Mouse (Mus musculus) E14TG2a.4 (cell line): ENCODE measurements at regions not wholly inside any gene's neighbourhood (a gene's known extent, or its start where the extent isn't known, plus 50 kb on each side); places are given as distances from the start of the nearest gene placed in this dataset.

Experiments
- H3K27me3 ChIP-seq: 2 replicates; pipeline ENCODE4 v1.6.1; 2014; ENCODE audit warnings: low read length, control low read depth; ENCODE audit not compliant: insufficient read depth
- H3K36me3 ChIP-seq: 2 replicates; pipeline ENCODE4 v1.6.1; 2014; ENCODE audit warnings: low read length, control low read depth; ENCODE audit not compliant: insufficient read depth
- H3K4me1 ChIP-seq: replicated peaks from 2 replicates; pipeline ENCODE4 v1.6.1; 2014; ENCODE audit warnings: low read depth, low read length, control low read depth
- H3K4me3 ChIP-seq: replicated peaks from 2 replicates; pipeline ENCODE4 v1.5.1; 2014; ENCODE audit warnings: mild to moderate bottlenecking, low read length
- H3K9me3 ChIP-seq: 2 replicates; pipeline ENCODE4 v1.6.1; 2014; ENCODE audit warnings: low read length, control low read depth
- CTCF ChIP-seq: conservative IDR thresholded peaks from 2 replicates; pipeline ENCODE4 v1.5.1; 2014; ENCODE audit warnings: low read length
- NANOG ChIP-seq: IDR thresholded peaks from 2 replicates; pipeline ENCODE4 v1.6.1; 2014; ENCODE audit warnings: borderline replicate concordance, low read length, mixed read lengths
- POU5F1 ChIP-seq: IDR thresholded peaks from 2 replicates; pipeline ENCODE4 v1.6.1; 2014; ENCODE audit warnings: low read length, borderline replicate concordance

GRCm38 (mm10) chr14:47795062-47795461, 146.8 kb downstream of the Ktn1 start:
- H3K4me1 ChIP-seq: no peaks in the 10 kb centered on the region
- H3K4me3 ChIP-seq: no peak overlapping the region
- H3K36me3 ChIP-seq: no peaks in the 10 kb centered on the region
- H3K27me3 ChIP-seq: no peaks in the 10 kb centered on the region
- H3K9me3 ChIP-seq: peaks cover 8% of the 10 kb centered on the region
- TF ChIP-seq CTCF (no peak), NANOG (no peak), POU5F1 (no peak)

DNA sequence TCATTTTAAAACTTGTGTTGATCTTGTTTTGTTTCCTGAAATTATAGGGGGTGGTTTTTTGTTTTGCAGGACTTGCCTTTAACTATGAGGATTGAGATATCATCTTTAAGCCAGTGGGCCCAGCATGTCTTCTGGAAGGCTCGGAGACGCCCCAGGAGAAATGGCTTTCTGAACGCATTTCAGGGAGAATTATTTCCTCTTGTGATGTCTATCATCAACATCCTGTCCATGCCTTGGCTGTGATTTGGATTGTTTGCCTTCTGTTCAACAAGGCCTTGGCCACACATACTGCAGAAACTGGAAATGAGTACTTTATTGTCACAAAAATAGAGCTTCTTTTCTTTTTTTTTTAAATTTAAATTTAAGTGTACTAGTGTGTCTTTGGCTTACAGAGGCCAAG, 150.0 kb downstream of the Ktn1 start:
- no peaks in the 10 kb centered on the region for H3K4me1 ChIP-seq
- TF ChIP-seq NANOG (no peak), POU5F1 (no peak), CTCF (no peak)
- H3K27me3 ChIP-seq: no peaks in the 10 kb centered on the region
- 0 out of 2 replicates have a peak, but pooled peaks cover under 1% of the 10 kb centered on the region for H3K9me3 ChIP-seq
- no peaks in the 10 kb centered on the region for H3K36me3 ChIP-seq
- H3K4me3 ChIP-seq: no peak overlapping the region

DNA sequence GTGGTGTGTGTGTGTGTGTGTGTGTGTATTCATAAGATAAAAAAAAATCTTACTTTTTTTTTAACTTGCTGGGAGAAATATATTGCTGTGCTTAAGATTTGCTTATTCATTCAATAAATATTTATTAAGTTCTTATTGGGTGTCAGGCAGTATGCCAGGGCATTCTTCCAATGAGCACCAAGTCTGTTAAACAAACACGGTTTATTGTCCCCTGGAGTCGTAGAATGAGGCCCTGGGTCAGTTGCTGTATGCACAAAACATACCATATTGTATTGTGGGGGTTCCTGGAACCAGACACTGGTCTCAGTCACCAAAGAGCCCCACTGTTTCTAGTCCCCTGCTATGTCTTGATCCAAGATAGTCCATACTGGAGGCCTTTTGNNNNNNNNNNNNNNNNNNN, 151.3 kb downstream of the Ktn1 start:
- no peaks in the 10 kb centered on the region for H3K9me3 ChIP-seq
- no peak overlapping the region for H3K4me3 ChIP-seq
- H3K36me3 ChIP-seq: no peaks in the 10 kb centered on the region
- no peak for TF ChIP-seq NANOG
- no peak for TF ChIP-seq CTCF
- no peaks in the 10 kb centered on the region for H3K27me3 ChIP-seq
- H3K4me1 ChIP-seq: no peaks in the 10 kb centered on the region

DNA sequence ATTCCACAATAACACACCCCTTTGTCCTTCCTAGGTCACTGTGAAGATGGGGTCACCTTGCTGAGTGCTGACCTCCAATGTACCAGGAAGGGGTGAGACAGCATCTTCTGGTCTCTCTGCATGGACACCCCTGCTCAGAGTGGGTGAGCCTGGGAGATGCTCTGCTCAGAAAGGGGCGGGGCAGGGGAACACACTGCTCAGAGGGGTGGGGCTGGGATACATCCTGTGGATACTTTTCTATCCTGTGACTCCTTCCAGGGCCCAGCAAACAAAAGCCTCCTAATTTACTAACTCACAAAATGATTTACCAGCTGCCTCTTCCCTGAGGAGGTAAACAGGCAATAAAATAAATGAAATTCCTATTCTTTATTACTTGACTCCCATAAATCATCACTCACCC, 157.0 kb downstream of the Ktn1 start:
- Histone ChIP-seq H3K36me3 (no peaks in the 10 kb centered on the region), H3K9me3 (no peaks in the 10 kb centered on the region), H3K4me1 (peaks cover 15% of the 10 kb centered on the region), H3K4me3 (no peak overlapping the region), H3K27me3 (no peaks in the 10 kb centered on the region)
- no peak for TF ChIP-seq NANOG
- TF ChIP-seq POU5F1: no peak
- TF ChIP-seq CTCF: no peak

DNA sequence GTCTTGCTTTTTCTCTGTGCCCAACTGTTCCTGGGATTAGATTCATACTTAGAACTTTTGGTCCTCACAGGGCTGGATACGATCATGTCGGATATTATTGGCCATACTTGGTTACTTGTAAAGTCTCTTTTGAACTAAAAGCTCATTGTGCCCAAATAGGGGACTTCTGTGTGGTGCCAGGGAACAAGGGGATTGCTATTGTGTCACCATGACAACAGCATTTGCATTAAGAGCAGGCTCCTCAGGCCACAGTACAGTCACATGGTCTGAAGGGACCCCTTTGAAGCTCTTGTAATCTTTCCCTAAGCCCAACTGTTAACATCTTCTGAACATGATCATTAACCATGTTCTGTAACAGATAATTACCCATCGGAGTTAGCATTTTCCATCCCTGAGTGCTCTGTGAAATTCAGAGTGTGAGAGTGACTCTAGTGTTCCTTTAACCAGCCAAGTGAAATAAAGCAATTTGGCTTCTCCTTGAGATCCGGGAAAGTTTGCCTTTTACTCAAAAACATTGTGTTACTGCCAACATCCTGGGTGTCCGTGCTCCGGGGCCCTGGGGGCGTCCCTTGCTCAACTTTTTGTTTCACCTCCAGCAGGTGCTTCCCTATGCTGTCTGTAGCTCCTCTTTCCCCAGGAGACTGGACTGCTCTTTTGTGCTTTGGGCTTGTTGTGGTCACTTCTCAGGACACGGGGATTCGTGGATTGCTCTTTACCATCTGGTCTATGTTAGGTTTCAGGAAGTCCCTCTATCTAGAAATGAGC, 157.7 kb downstream of the Ktn1 start:
- no peaks in the 10 kb centered on the region for H3K36me3 ChIP-seq
- no peaks in the 10 kb centered on the region for H3K9me3 ChIP-seq
- H3K27me3 ChIP-seq: no peaks in the 10 kb centered on the region
- no peak overlapping the region for H3K4me3 ChIP-seq
- peaks cover 18% of the 10 kb centered on the region for H3K4me1 ChIP-seq
- TF ChIP-seq CTCF: no peak
- no peak for TF ChIP-seq POU5F1
- no peak for TF ChIP-seq NANOG

DNA sequence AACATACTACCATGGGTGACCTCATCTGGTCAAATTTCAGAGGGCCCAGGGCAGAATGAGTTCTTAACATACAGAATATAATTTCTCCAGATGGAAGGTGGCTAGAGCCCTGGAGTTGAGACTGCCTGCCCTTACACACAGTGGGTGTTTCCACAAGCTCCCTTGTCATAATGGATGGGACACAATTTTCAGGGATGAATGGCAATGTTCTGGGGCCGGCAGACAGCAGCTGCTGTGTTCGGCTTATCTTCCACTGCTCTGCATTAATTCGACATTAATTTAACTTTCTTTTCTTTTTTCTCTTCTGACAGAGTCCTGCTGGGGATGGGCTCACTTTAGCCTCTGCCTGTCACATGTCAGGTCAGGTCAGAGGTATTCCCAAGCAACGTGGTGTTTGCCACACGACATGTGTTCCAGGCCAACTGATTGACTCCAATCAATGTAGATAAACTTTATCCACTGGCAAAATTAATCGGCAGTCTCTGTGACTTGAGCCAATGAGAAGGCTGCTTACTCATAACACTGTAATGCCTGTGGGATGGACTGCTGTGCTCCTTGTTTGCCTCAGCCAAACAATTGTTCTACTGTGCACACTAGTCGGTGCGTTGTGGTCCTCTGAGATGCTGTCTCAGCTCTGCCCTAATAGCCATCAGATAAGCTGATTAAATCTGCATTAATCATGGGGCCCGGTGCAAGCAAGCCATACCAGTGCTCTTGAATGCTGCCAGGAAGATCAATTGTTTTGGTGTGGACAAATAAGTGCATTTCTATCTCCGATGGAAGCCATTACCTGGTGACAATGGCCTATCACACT, 160.1 kb downstream of the Ktn1 start:
- no peaks in the 10 kb centered on the region for H3K9me3 ChIP-seq
- H3K4me1 ChIP-seq: peaks cover 21% of the 10 kb centered on the region
- H3K4me3 ChIP-seq: no peak overlapping the region
- TF ChIP-seq NANOG (no peak), CTCF (no peak), POU5F1 (no peak)
- H3K27me3 ChIP-seq: no peaks in the 10 kb centered on the region
- H3K36me3 ChIP-seq: no peaks in the 10 kb centered on the region

GRCm38 (mm10) chr14:47818224-47818623, 170.0 kb downstream of the Ktn1 start:
- no peaks in the 10 kb centered on the region for H3K36me3 ChIP-seq
- no peak overlapping the region for H3K4me3 ChIP-seq
- H3K27me3 ChIP-seq: peaks cover 4% of the 10 kb centered on the region
- TF ChIP-seq CTCF (no peak), NANOG (no peak), POU5F1 (no peak)
- H3K9me3 ChIP-seq: 0 out of 2 replicates have a peak, but pooled peaks cover 3% of the 10 kb centered on the region
- peaks cover 19% of the 10 kb centered on the region for H3K4me1 ChIP-seq

DNA sequence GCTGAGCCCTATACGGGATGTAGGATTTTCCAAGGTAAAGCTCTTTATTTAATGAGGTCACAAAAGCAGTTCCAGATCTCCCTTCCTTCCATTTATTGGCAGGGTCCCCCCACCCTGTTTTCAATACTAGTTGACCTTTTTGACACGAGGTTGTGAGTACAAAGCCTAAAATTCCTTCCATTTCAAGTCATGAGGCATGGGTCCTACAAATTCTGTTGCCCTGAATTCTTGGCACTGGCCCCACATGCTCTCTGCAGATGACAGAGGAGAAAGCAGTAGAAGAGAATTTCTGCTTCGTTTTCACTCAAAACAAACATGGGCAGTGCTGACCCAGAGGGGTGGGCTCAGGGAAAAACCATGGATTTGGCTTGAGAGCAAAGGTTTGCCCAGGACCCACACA, 170.4 kb downstream of the Ktn1 start:
- H3K27me3 ChIP-seq: peaks cover 4% of the 10 kb centered on the region
- peaks cover 23% of the 10 kb centered on the region for H3K4me1 ChIP-seq
- no peaks in the 10 kb centered on the region for H3K36me3 ChIP-seq
- H3K4me3 ChIP-seq: no peak overlapping the region
- TF ChIP-seq NANOG: no peak
- no peak for TF ChIP-seq CTCF
- TF ChIP-seq POU5F1: no peak
- H3K9me3 ChIP-seq: 0 out of 2 replicates have a peak, but pooled peaks cover under 1% of the 10 kb centered on the region
